Mouse (Mus musculus) cerebellum, postnatal 10 days (tissue): ENCODE results near the gene Zfp69.

ENCODE experiments used
- DNase-seq, 2 experiments: peaks; one replicate each; pipeline ENCODE4 v3.0.0; 2021; ENCODE audit warnings: mixed read lengths in 2 of 2

Zfp69 gene

DNA sequence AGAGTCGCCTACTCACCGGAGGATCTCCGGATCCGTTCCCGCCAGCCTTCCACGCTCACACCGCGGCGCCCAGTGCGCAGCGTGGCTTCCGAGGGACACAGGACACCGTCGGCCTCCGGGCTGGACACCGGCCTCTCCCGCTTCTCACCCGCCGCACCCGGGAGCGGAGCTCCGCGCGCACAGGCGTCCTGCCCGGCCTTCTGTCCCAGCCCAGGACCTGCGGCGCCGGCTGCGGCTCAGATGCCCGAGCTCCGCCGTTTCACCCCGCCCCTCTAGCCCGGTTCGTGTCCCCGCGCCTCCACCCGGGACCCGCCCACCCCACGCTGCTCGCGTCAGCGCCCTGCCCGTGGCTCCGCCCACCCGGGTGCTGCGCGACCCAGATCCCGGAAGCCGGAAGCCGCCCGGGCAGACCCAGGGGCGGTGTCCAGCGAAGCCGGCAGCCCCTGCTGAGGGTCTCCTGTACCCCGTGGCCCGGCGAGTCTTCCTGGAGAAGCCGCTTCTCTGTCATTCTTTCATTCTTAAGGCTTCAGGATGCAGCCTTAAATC, at the start of gene Zfp69:
TSS of gene Zfp69 (minus strand) at position 272 of the 546 bp plus-strand sequence.
- DNase-seq = peak; percentile 94 to 97

DNA sequence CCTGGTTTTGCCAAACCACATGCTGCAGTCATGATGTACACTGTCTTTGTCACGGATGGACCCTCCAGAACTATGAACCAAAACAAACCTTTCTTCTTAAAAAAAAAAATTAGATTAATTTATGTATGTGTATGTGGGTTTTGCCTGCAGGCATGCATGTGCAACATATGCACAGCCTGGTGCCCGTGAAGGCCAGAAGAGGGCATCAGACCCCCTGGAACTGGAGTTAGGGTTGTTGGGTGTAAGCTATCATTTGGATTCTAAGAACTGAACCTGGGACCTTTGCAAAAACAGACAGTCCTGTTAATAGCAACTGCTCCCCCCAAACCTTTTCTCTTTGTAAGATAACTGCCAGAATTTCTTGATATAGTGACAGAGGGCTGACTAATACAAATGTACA, 49.5 kb upstream of the Zfp69 start:
- no peak for DNase-seq

DNA sequence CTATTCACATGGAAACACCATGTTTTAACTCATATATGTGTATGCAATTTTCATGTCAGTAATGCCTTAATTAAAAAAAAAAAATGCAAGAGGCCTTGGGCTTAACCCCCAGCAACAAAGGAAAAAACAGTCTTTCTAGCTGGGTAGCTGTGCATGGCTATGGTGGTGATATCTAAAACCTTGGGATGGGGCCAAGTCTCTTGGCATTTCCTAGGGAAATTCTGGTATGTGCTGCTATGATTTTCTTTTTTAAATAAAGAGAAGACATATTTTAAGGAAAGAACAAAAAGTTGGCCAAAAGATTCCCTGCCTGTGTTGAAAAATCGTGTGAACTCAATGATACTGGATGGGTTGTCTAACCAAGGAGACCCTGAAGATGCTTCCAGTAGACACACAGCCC, 44.4 kb upstream of the Zfp69 start:
- no peak for DNase-seq

DNA sequence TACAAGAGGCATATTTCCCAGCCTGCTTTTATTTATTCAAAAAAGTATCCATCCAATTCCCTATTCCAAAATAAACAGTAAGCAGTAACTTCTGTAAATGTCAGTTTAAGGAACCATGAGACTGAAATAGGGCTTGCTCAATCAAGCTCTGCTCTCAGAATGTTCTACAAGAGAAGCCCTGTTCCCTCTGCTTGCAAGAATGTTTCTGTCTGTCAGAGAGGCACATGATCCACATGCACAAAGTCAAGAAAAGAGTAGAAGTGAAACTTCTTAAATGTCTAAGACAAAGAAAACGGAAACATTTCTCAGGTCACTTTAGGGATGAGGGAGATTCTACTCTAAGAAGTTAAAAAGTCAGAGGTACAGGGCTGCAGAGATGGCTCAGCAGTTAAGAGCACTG, 41.5 kb upstream of the Zfp69 start:
- DNase-seq = no peak

DNA sequence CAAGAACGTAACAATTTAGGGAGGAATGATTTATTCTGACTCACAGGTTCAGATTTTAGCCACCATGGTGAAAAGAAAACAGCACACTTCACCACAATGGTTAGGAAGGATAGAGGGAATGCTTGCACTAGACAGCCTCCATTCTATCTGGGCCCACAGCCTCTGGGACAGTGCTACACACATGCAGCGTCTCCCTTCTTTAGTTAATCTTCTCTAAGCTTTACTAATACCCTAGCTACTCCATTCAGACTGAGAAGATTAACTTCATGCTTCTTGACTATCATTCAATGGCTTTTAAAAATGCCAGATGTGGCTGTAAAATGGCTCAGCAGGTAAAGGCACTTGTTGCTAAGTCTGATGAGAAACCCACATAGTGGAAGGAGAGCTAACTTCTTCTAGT, 40.8 kb upstream of the Zfp69 start:
- no peak for DNase-seq

DNA sequence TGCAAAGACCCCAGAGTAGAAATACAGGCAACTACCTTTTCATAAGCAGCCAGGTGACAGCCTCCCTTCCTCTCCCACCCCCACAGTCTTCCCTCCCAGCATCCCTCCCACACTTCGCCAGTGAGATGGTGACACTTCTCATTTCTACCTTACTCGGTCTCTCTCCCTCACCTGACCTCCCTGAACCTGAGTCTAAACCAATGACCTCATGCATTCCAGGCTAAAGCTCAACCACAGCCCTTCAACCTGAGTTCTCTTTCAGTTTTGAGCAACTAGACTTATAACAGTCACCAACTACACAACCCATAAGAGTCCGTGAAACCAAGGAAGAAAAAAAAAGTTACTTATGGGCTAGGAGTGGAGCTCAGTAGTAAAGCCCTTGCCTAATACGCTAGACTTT, 35.8 kb upstream of the Zfp69 start:
- no peak for DNase-seq

DNA sequence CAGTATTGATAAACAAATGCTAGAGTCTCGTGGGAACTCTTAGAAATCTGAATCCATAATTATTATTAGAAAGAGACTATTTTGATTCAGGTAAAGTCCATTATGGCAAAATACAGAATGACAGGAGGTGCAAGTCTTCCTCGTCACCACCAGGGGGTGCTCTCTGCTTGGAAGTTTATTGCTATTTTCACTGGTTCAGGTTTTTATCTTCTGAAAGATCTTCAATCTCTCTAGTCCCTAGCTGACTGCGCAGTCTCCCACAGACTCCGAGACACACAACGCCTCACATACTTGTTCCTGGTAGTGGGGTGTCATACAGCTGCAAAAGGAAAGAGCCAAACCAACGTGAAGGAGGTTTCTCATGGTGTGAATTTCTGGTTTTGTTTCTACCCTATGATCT, 34.9 kb upstream of the Zfp69 start:
- peak; percentile 65 to 75 for DNase-seq

DNA sequence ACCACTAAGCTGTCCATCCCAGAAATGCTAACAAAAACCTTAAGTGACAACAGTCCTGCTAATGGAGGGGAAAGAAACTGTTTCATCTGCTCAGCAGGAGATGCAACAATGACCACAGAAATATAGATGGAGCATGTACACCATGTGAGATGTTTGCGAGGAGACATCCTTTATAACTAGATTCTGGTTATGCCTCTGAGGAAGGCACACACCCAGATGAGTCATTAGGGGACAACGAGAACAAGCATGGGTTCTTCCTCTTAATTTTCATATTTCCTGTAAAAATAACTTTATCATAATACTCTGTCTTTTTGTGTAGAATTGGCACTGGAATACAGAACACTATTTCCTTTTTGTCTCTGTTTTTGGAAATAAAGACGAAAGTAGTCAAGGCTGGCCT, 26.7 kb upstream of the Zfp69 start:
- no peak for DNase-seq

DNA sequence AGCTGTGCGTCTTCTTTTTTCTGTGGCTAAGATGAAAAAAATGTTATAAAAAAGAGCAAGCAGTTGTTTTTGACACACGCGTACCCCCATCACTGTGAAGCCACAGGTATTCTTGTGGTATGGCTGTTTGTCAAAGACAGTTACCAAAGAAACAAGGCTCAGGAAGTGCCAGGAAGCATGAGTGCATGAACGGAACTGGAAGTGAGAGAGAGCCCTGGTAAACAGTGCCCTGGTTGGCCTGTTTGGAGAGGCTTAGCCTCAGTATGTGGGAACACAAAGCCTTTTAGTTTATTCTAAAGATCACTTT, 23.9 kb upstream of the Zfp69 start:
- no peak for DNase-seq

DNA sequence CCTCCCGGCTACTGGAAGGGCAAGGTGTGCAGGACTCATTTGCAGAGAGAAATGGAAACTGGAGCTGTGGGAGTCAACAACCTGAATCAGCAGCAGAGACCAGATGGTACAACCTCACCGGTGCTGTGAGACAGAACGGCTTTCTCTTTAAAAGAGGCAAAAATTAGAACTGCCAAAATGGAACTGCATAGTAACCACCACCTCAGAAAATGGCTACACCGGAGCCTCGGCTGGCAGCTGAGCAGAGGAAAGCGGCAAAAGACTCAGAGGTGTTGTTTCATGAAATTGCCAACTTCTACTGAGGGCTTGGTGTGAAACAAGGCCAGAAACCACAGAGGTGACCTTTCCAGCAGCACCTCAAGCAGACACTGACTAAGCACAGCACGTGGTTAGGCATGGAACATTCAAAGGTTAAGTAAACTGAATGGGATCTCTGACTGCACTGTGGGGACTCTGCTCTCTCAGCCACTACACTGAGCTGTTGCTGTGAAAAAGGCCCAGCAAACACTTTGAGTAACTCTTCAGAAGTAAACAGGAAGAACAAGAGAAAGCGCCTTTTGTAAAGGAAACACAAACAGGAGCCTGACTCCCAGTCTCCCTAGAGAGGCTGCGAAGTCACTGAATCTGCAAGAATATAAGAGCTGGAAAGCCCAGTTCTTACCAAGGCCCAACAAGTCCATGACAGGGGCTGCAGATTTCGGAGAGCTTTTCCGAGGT, 23.4 kb upstream of the Zfp69 start:
- no peak for DNase-seq

DNA sequence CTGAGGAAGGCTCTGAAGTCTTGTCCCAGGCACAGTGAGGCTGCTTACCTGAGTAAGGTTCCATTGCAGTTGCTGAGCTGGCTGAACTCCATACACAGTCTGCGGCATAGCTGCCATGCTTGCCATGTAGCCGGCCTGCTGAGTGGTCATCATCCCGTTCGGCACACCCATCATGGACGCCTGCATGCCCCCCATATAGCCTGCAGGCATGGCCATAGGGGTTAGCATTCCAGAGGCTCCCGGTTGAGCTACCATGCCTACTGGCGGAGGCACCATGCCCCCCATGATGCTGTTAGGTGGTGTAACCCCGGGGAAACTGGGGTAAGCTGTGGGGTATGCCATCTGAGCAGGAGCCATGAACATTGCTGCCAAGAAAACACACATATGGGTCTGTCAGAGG, 20.3 kb upstream of the Zfp69 start:
- no peak for DNase-seq

DNA sequence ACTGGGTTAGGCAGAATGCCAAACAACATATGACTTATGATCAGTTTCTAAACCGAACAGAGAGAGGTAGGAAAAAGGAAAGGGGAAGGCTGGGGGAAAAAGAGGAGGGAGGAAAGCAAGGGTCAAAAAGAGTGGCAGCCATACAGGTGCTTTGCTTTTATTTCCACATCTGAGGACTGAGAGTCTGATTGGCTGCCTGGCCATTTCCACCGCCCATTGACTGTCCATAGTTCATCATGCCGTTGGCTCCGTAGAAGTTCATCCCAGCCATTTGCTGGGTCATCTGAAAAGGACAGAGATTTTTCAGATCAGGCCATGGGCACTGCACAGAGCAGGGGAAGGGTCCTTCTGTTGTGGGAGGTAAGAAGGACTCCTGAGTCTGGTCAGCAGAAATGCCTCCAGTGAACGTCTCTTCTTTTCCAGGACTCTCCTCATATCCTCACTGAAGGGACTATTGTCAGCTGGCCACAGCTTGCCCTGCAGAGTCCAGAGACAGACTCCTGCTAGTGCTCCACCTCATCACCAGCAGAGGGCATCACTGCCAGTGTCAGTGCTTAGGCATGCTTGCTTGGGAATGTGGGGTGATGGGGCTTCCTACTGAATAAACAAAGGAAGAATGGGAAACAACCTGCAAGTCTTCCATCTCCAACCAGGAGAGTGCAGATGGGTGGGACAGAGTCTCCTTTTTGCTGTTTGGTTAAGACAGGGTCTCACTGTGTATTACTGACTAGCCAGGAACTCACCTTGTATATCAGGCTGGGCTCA, 18.1 kb upstream of the Zfp69 start:
- peak; percentile 67 for DNase-seq

DNA sequence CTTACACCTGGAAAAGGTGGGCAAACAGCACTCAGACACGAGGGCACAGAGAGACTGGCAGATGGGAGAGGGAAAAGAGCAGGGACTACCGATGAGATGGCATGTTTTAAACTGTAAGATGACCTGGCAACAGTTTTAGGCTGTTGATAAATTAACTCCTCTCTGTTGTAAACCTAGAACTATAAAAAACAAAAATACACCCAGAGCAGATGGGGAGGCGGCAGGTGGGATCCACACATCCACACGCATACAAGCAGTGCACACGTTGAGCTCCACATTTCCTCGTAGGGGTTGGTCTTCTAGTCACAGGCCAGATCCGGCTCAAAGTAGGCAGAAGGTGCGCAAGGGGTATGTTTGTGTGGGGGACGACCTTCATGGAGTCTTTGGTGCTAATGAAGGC, 17.0 kb upstream of the Zfp69 start:
- peak; percentile 28 to 50 for DNase-seq

DNA sequence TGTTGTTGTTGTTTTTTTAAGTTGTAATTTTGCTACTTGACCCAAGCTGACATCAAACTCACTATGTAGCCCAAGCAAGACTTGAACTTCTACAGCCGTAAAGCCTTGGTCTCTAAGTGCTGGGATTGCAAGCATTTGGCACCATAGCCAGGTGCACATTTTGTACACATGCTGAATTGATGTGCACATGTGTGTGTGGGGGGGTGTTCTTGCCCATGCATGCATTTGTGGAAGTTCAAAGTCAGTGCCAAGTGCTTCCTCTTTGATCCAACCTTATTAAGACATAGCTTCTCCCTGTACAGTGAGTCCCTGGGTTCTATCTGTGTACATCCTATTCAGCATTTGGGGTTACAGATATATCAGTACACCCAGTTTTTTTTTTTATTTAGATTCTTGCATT, 4.1 kb upstream of the Zfp69 start:
- no peak for DNase-seq

DNA sequence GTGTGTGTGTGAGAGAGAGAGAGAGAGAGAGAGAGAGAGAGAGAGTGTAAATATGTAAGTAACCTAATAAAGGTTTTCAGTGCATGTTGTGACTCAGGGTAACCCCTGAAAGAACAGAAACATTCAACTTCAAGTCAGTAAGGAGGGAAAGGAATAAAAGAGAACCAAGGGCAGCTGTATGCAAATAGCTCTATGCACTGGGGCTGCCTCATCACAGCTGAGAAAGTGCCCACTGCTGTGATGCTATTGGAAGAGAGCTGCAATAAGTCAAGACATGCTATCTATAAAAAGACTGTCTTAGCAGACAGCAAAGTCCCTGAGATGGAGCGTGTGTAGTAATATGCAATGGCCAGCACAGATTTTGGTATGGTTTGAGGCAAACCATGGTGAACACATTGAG, 2.2 kb upstream of the Zfp69 start:
- DNase-seq = no peak

DNA sequence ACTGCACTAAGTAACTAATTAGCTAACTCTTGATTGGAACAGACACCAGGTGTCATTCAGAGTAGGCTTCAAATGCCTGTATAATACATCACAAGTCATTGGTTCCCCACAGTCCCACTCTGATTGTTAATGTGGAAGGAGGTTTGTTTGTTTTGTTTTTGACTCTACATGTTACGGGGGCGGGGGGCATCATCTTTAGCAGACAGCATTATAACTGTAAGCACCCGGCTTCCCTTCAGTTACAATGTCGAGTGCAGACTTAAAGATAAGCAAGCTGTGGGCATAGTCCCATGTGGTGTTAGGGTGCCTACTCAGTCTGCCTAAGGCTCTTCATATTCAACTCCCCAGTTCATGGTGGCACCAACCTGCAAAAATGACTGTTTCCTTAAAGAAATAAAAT, 1.5 kb upstream of the Zfp69 start:
- no peak for DNase-seq

DNA sequence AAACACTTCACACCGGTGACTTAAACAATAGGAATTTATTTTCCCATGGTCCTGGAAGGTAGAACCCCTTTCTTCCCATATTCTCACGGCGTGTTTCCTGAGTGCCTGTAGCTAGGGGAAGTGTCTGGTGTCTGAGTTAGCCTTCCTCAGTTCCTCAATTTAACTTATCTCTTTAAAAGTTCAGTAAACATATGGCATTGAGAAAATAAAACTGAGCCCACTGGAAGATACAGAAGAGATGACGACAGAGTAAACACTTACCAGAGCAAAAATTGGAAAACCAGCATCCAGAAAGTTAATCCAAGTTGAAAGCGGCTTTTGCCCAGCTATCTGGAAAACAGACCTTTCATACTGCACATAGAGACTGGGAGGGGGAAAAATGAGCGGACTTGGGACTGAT, 664 bp upstream of the Zfp69 start:
- no peak for DNase-seq

DNA sequence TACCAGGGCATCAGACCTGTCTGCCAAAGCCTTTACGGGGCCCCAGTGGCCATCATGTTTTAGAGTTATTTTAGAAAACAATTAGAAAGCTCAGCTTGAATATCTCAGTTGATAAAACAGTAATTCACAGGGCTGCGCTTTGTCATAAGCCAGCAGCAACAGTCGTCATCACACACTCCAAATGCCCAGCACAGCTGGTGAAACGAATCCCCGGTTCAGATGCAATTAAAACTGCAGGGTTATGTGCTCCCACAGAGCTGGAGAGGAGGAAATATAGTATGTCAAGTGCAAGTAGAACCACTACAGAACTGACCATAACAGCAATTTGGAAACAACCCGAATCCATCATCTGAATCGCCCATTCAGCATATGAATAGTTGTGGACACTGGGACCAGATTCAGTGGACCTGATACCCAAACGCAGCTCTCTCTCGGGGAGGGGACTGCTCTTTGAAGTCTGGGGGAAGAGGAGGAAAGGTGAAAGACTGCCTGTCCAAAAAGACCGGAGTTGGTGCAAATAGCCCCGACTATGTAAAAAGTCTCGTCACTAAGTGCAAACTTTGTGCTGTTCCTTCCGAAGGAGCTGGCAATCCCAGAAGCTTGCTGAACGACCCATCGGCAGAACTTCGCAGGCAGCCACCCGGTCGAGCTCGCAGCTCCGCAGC, 604 bp downstream of the Zfp69 start:
- DNase-seq = no peak

DNA sequence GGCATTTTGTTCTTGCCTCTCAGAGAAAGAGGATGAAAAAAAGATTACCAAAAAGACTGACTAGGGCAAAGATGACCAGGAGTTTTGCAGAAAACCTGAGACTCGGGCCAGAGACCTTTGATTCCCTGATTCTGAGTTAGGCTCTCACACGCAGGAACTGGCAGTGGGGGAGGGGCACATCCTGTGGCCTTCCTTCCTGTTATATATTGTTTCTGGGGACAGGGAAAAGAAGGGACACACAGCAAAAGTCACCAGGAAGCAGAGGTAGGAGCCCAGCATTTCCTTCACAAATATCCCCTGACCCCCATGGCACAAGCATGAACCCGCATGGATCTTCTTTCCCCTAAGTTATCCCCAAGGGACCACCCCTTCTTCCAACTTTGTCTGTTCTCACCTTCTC, 2.6 kb downstream of the Zfp69 start:
- DNase-seq = peak in 1 of 2 experiments; percentile 14

DNA sequence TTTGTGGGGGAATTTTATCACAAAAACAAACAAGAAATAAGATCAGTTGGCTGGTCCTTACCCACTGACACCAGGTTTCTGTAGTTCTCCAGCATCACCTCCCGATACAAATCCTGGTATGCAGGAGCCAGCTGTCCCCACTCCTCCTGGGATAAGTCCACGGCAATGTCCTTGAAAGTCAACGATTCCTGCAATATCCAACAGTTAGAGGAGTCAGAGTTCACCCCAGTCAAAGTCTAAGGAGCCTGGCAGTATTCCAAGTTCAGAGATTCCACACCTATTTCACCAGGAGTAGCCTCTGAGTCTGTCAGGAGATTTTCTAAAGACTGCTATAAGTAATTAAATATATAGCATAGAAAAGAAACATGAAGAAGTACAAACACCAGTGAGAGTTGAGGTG, 16.5 kb downstream of the Zfp69 start:
- no peak for DNase-seq

DNA sequence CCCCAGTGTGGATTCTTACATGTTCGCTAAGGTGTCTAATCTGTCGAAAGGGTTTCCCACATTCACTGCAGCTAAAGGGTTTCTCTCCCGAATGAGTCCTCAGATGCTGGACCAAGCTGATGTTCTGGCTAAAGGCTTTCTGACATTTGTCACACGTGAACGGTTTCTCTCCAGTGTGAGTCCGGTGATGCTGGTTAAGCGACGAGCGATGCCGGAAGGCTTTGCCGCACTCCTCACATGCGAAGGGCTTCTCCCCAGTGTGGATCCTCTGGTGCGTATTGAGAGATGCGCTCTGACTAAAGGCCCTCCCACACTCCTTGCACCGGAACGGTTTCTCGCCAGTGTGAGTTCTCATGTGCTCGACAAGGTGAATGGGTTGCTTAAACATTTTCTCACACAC, 20.8 kb downstream of the Zfp69 start:
- no peak for DNase-seq

DNA sequence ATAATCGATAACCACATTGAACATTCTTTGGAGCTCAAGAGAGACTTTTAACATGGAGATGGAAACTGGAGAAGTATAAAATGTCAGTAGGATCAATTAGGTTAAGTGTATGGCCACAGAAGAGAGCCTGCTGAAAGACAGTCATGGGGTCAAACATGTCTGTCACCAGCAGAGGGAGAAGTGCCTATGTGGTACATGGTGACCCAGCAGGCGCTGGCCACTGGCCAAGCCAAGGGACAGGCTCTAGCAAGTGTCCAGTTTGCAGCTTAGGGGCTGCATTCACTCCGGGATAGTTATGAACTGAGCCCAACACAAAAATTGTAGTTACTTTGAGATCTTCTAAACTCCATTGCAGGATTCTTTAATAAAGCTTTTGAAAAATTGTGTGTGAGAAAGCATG, 22.8 kb downstream of the Zfp69 start:
- DNase-seq = peak; percentile 66 to 70

DNA sequence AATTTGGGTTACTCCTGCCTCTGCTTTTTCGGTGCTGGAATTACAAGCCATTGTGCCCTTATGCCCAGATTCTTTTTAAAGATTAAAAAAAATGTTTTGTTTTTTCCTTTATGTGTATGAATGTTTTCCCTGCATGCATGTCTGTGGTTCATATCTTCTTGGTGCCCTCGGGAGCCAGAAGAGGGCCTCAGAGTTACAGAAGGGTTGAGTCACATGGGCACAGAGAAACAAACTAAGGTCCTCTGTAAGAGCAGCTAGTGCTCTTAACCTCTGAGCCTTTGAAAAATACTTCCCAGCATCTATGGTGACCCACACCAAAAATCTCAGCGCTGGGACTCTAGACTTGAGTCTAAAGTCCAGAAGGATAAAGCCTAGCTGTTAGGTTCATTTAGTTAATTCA, 26.1 kb downstream of the Zfp69 start:
- peak; percentile 56 to 57 for DNase-seq
